Mouse (Mus musculus) midbrain, embryonic 11.5 days (tissue): ENCODE measurements around the gene Nrg3. TPM values are rescaled to one million over a fixed set of nuclear protein-coding genes. Genes with fewer than 3 reads are reported as not detected.

ENCODE experiments used
- ATAC-seq: fragments of 200-750 bp; cut with Nextera tagmentation; 2 replicates; pipeline ENCODE4 v1.8.0; 2017; ENCODE audit warnings: moderate TSS enrichment, moderate library complexity; ENCODE audit not compliant: low FRiP score
- DNase-seq: peaks from one replicate; pipeline ENCODE4 v3.0.0; 2015; ENCODE audit warnings: low spot score; ENCODE audit errors: missing footprints
- H3K27ac ChIP-seq: fragments of 300-500 bp; sonication (generic); 2 replicates; pipeline ENCODE4 v1.5.1; 2014; ENCODE audit warnings: low read depth, low read length
- H3K27me3 ChIP-seq: fragments of 300-500 bp; sonication (generic); 2 replicates; pipeline ENCODE4 v1.6.1; 2014; ENCODE audit warnings: mild to moderate bottlenecking, low read length, moderate library complexity, mixed read lengths; ENCODE audit not compliant: control insufficient read depth, insufficient read depth
- H3K36me3 ChIP-seq: fragments of 300-500 bp; sonication (generic); 2 replicates; pipeline ENCODE4 v1.6.1; 2014; ENCODE audit warnings: mild to moderate bottlenecking, low read length, moderate library complexity, mixed read lengths; ENCODE audit not compliant: control insufficient read depth, insufficient read depth
- H3K4me1 ChIP-seq: fragments of 300-500 bp; sonication (generic); 2 replicates; pipeline ENCODE4 v1.6.1; 2014; ENCODE audit warnings: low read length; ENCODE audit not compliant: control insufficient read depth, insufficient read depth
- H3K4me2 ChIP-seq: fragments of 300-500 bp; sonication (generic); 2 replicates; pipeline ENCODE4 v1.6.1; 2014; ENCODE audit warnings: mild to moderate bottlenecking, moderate library complexity
- H3K4me3 ChIP-seq: fragments of 300-500 bp; sonication (generic); 2 replicates; pipeline ENCODE4 v1.5.1; 2014; ENCODE audit warnings: low read depth, low read length
- H3K9ac ChIP-seq: fragments of 300-500 bp; sonication (generic); 2 replicates; pipeline ENCODE4 v1.6.1; 2014; ENCODE audit warnings: low read length
- H3K9me3 ChIP-seq: fragments of 300-500 bp; sonication (generic); 2 replicates; pipeline ENCODE4 v1.6.1; 2016; ENCODE audit warnings: low read length; ENCODE audit not compliant: control insufficient read depth
- WGBS: fragments of 180-500 bp; shearing (Covaris S2); extraction: QIAGEN DNeasy Blood & Tissue Kit; methylation state at CpG from one replicate; pipeline ENCODE4 v1.1.7; 2014; 5-methylcytosine and 5-hydroxymethylcytosine counted together
- polyA plus RNA-seq: library from polyadenylated mRNA; unstranded; fragments of >200 nt; fragmentation: Nextera tagmentation; extraction: Ambion mirVana; gene quantifications from 2 replicates; pipeline ENCODE4 v1.2.1, GENCODE M21; 2014

Gene Nrg3
- polyA plus RNA-seq, 1 experiment from 2014 or later, result 1.2 TPM

DNA sequence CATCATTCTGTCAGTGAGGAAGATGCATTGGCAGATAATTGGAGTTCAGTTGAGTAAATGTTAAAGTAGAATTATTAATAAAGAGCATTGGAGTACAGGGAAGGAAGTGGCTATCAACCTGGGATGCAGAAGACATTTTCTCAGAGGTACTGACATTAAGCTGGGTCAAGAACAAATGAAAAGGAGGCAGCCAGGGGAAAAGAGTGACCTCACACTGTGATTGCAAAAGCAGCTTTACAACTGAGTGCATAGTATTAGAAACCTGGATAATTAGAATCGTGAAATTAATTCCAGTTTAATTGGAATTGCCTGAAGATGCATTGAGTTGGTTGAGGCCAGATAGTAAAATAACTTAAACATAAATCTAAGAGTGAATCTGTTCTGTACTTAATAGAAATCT is 535.4 kb downstream of the Nrg3 start:
- H3K27me3 ChIP-seq, result no peaks in the 10 kb centered on the region
- DNase-seq (no peak), ATAC-seq (no peak)
- H3K4me1 ChIP-seq, result no peaks in the 10 kb centered on the region
- H3K9ac ChIP-seq, result no peak overlapping the region
- no peak overlapping the region for H3K4me3 ChIP-seq
- 67% methylated on average over 1 of the region's 1 CpGs for WGBS
- no peaks in the 10 kb centered on the region for H3K9me3 ChIP-seq
- no peaks in the 10 kb centered on the region for H3K36me3 ChIP-seq
- H3K27ac ChIP-seq, result no peak overlapping the region
- no peak overlapping the region for H3K4me2 ChIP-seq

DNA sequence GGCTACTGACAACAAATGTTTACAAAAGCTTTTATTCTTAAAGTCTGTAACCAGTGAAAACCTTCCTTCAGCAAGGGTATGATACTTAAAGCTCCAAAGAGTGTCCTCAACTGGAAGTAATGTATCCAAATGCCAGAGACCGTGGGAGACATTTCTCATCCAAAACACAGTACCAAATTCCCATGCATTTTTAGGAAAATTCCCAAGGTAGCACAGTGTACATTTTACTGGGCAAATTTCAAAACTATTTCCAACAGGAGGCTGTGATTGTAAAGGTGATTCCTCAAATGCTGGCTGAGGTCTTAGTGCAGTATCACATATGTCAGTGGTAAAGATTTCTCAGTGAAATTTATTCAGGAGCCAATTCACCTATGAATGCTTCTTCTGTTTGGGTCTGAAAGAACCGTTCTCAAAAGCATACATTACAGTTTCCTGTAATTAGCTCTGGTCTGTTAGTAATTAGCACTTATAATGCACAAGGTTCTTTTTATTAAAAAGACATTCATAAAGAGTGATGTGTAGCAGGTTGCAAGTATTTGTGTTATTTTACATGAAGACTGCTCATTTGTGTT is 536.3 kb downstream of the Nrg3 start:
- no peak for DNase-seq
- H3K9me3 ChIP-seq, result no peaks in the 10 kb centered on the region

DNA sequence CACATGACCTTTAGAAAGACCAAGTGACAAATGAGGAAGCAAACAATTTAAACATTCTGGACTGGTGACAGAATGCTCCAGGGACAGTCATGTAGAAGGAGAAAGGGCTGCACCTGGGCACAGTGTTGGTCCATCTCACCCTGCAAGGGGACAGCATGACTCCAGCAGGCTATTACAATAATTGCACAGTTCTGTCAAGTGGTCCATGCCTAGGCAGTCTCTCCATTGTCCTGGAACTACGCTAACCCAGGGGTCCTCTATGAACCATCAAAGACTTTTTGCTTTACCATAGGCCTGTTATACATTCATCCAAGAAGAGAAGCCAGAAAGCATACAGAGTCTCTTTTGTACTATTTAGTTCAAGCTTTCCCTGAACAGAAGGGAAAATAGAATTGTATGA is 549.2 kb downstream of the Nrg3 start:
- 77% methylated on average over 1 of the region's 1 CpGs for WGBS
- ATAC-seq, result no peak
- H3K4me2 ChIP-seq, result no peak overlapping the region

More for the DNA sequence above, 536.3 kb downstream of the Nrg3 start:
- 67% methylated on average over 2 of the region's 2 CpGs for WGBS
- Histone ChIP-seq H3K27ac (no peak overlapping the region), H3K4me1 (no peaks in the 10 kb centered on the region), H3K4me3 (no peak overlapping the region), H3K4me2 (no peak overlapping the region), H3K27me3 (no peaks in the 10 kb centered on the region), H3K36me3 (no peaks in the 10 kb centered on the region), H3K9ac (no peak overlapping the region)
- no peak for ATAC-seq

DNA sequence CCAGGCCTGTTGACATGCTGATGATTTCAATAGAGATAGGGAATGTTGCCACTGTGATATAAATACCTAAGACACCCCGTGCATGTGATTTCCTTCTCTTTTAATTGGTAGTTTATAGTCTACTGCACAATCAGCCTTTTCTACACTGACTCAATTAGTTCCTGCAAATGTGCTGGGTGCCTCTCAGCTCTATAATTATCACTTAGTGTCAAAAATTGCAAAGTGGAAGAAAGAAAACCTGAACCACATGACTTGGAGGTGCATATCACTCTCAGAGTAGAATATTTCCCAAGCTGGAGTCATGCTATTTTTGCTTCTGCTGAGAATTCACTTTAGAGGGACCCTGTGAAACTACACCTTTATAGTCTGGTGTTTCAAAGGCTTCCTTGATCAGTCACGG is 552.1 kb downstream of the Nrg3 start:
- no peaks in the 10 kb centered on the region for H3K4me1 ChIP-seq
- ATAC-seq (no peak), DNase-seq (no peak)
- no peaks in the 10 kb centered on the region for H3K36me3 ChIP-seq
- no peak overlapping the region for H3K4me3 ChIP-seq
- H3K27ac ChIP-seq, result no peak overlapping the region
- H3K4me2 ChIP-seq, result no peak overlapping the region
- WGBS, result 79% methylated on average over 2 of the region's 2 CpGs
- H3K27me3 ChIP-seq, result no peaks in the 10 kb centered on the region
- no peaks in the 10 kb centered on the region for H3K9me3 ChIP-seq
- H3K9ac ChIP-seq, result no peak overlapping the region

More for the DNA sequence above, 549.2 kb downstream of the Nrg3 start:
- Histone ChIP-seq H3K4me3 (no peak overlapping the region), H3K9ac (no peak overlapping the region), H3K9me3 (no peaks in the 10 kb centered on the region), H3K4me1 (no peaks in the 10 kb centered on the region), H3K27me3 (no peaks in the 10 kb centered on the region), H3K36me3 (no peaks in the 10 kb centered on the region), H3K27ac (no peak overlapping the region)
- DNase-seq, result no peak

DNA sequence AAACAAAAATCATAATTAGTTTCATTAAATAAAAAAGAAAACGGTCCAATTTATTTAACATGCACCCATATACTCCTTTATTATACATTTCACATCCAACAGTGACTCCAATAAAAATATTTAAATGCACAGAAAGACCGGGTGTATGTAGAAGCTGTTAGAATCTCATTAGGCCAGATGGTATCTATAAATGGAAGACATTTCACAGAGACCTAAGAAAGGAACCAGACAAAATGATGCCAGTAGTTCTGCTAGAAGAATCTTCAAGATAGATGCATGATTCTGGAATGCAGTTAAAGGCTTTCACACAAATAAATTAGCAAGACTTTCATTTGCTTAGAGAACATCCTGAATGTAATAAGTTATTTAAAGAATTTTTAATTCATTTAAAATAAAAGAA is 602.3 kb downstream of the Nrg3 start:
- 72% methylated on average over 2 of the region's 2 CpGs for WGBS
- H3K4me2 ChIP-seq, result no peak overlapping the region
- H3K27ac ChIP-seq, result no peak overlapping the region
- H3K9ac ChIP-seq, result no peak overlapping the region
- no peaks in the 10 kb centered on the region for H3K27me3 ChIP-seq
- DNase-seq (no peak), ATAC-seq (no peak)
- no peaks in the 10 kb centered on the region for H3K4me1 ChIP-seq
- no peak overlapping the region for H3K4me3 ChIP-seq
- no peaks in the 10 kb centered on the region for H3K9me3 ChIP-seq
- no peaks in the 10 kb centered on the region for H3K36me3 ChIP-seq

DNA sequence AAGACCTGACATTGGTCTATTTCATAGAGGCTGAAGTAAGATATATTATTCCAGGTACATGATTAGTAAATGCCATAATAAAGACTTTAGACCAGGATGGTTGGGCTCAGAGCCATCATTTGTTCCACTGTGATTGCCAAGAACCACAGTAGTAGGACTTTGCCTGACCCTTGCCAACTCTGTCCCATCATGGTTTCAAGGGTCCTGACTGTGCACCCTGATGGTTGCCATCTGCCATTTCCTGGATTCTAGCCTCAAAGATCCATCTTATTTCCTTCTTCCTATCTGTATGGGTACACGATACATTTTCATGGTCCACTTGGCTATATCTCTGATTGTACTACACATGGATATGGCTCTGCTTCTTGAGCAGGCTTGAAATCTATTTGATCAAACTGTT is 625.3 kb downstream of the Nrg3 start:
- Histone ChIP-seq H3K4me2 (no peak overlapping the region), H3K36me3 (no peaks in the 10 kb centered on the region), H3K27me3 (no peaks in the 10 kb centered on the region), H3K4me3 (no peak overlapping the region), H3K9ac (no peak overlapping the region), H3K9me3 (no peaks in the 10 kb centered on the region), H3K4me1 (no peaks in the 10 kb centered on the region), H3K27ac (no peak overlapping the region)
- WGBS, result 91% methylated on average over 1 of the region's 1 CpGs
- DNase-seq, result no peak
- no peak for ATAC-seq

DNA sequence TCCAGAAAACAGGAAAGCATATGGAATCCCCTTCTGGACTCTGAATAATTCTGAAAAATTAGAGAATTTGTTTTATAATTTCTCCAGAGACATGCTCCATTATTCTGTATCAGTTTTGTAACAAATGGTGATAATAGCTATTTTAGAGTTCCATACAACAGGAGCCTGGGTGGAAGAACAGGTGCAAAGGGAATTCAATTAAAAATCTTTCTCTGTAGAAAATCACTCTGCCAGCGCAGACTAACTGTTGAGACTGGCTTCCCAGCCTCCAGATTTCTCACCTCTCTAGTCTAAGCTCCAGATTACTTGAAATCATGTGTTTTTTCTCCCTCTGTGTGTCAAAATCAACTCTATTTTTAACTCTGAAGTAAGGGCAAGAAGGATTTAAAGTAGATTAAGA is 625.8 kb downstream of the Nrg3 start:
- Histone ChIP-seq H3K9ac (no peak overlapping the region), H3K9me3 (no peaks in the 10 kb centered on the region), H3K36me3 (no peaks in the 10 kb centered on the region), H3K4me2 (no peak overlapping the region), H3K4me3 (no peak overlapping the region), H3K4me1 (no peaks in the 10 kb centered on the region), H3K27ac (no peak overlapping the region), H3K27me3 (no peaks in the 10 kb centered on the region)
- DNase-seq (no peak), ATAC-seq (no peak)
- WGBS, result 96% methylated on average over 1 of the region's 1 CpGs

DNA sequence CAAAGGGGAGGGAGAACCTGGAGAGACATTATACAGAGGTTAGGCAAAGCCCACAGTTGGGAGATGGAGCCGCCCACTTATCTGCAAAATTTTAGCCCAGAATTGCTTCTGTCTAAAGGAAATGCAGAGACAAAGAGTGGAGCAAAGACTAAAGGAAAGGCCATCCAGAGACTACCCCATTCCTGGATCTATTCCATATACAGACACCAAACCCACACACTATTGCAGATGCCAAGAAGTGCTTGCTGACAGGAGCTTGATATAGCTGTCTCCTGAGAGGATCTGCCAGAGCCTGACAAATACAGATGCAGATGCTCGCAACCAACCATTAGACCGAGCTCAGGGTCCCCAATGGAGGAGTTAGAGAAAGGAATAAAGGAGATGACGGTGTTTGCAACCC is 637.9 kb downstream of the Nrg3 start:
- Histone ChIP-seq H3K9me3 (no peaks in the 10 kb centered on the region), H3K9ac (no peak overlapping the region), H3K4me1 (no peaks in the 10 kb centered on the region), H3K27ac (no peak overlapping the region), H3K4me3 (no peak overlapping the region), H3K27me3 (no peaks in the 10 kb centered on the region), H3K36me3 (no peaks in the 10 kb centered on the region), H3K4me2 (no peak overlapping the region)
- ATAC-seq (no peak), DNase-seq (no peak)
- 89% methylated on average over 4 of the region's 4 CpGs for WGBS

DNA sequence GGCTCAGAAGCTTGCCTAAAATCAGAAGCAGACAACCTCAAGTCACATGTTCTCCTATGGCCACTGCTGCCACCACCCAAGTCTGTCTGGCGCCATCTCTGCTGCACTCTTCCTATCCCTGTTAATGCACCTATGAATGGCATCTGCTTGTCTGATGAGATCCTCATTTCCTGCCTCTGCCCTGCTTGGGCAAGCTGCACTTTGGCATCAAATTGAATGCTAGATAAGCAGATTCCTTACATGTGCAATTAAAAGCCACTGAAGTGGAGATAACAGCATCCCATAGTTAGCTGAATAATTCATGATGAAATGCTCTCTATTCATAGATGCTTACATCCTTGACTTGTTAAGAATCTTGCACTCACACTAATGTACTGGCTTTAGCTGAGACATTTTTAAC is 648.0 kb downstream of the Nrg3 start:
- no peaks in the 10 kb centered on the region for H3K27me3 ChIP-seq
- no peak overlapping the region for H3K27ac ChIP-seq
- no peak overlapping the region for H3K4me2 ChIP-seq
- H3K4me3 ChIP-seq, result no peak overlapping the region
- H3K4me1 ChIP-seq, result no peaks in the 10 kb centered on the region
- H3K9me3 ChIP-seq, result no peaks in the 10 kb centered on the region
- H3K9ac ChIP-seq, result no peak overlapping the region
- no peaks in the 10 kb centered on the region for H3K36me3 ChIP-seq
- DNase-seq (no peak), ATAC-seq (peak; percentile 55)
- WGBS, result 74% methylated on average over 1 of the region's 1 CpGs

DNA sequence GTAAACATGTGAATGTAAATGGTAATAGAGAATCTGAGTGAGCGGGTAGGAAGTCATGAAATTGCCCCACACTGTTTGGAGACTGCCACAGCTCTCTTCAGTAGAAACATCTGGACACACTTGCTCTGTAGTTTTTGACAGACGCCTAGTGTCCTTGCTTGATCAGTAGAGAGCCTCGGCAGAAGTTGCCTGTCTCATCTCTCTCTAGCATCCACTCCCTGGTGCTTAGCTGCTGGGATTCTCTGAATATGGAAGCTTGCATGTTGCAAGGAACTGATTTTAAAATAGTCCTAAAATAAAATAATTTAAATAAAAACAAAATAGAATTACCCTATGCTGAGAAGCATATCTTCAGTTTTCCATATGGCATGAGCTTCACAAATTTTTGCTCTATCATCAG is 675.9 kb downstream of the Nrg3 start:
- H3K9me3 ChIP-seq, result no peaks in the 10 kb centered on the region
- no peaks in the 10 kb centered on the region for H3K27me3 ChIP-seq
- no peak overlapping the region for H3K27ac ChIP-seq
- H3K4me2 ChIP-seq, result no peak overlapping the region
- no peak for DNase-seq
- 83% methylated on average over 3 of the region's 3 CpGs for WGBS
- no peaks in the 10 kb centered on the region for H3K36me3 ChIP-seq
- no peaks in the 10 kb centered on the region for H3K4me1 ChIP-seq
- no peak for ATAC-seq
- no peak overlapping the region for H3K9ac ChIP-seq
- H3K4me3 ChIP-seq, result no peak overlapping the region
